Mouse (Mus musculus): ENCODE data around the gene Sac3d1. TPM values are rescaled to one million over a fixed set of nuclear protein-coding genes. Genes with fewer than 3 reads are reported as not detected.

The Sac3d1 gene
- total RNA-seq, 2 experiments from 2014 or later, result 19.3 to 22.4 TPM

- peak overlapping the region; percentile 50 for H3K4me3 ChIP-seq
- DNase-seq (ENCODE audit: extremely low spot score in 1 of 2, low spot score in 2 of 2), result peak; percentile 80 to 82
- peak overlapping the region; percentile 66 for H3K27ac ChIP-seq
- intact Hi-C loops (cut with DNase I), result no loop called here
- TF ChIP-seq CTCF (IDR thresholded peaks at IDR 0.05), result peak; percentile 91
These were observed 51.3 kb downstream of the Sac3d1 start for GRCm38 (mm10) chr19:6067011-6067723.

GRCm38 (mm10) chr19:6066571-6066970, 51.9 kb downstream of the Sac3d1 start:
- intact Hi-C loops (cut with DNase I), result no loop called here

More at GRCm38 (mm10) chr19:6066571-6066970, 51.9 kb downstream of the Sac3d1 start:
- H3K4me3 ChIP-seq, result peak overlapping the region; percentile 50
- no peak for DNase-seq (ENCODE audit: extremely low spot score in 1 of 2, low spot score in 2 of 2)
- no peak for TF ChIP-seq CTCF (IDR thresholded peaks at IDR 0.05)
- H3K27ac ChIP-seq, result peak overlapping the region; percentile 66

Other genes starting within 250 kb of the Sac3d1 start
- 10 to 100 TPM; 10.1 to 13.4 TPM for gene Frmd8, start 243.4 kb downstream of the Sac3d1 start, total RNA-seq (2021)
- 1 to 10 TPM; 2.5 to 2.7 TPM for gene Slc25a45, start 240.8 kb downstream of the Sac3d1 start, total RNA-seq (2021)
- gene Tigd3, start 224.5 kb downstream of the Sac3d1 start, total RNA-seq (2021), result 1 to 10 TPM; 4.3 to 4.7 TPM
- 100 to 1,000 TPM in 1 of 2 experiments, 10 to 100 TPM in 1; 94.8 to 100 TPM for gene Dpf2, start 205.6 kb downstream of the Sac3d1 start, total RNA-seq (2021)
- 1 to 10 TPM; 4.7 to 4.9 TPM for gene Cdc42ep2, start 193.8 kb downstream of the Sac3d1 start, total RNA-seq (2021)
- 1 to 10 TPM; 5.0 to 6.4 TPM for gene Pola2, start 154.4 kb downstream of the Sac3d1 start, total RNA-seq (2021)
- gene Slc22a20, start 132.5 kb downstream of the Sac3d1 start, total RNA-seq (2021), result not detected
- gene Capn1, start 102.8 kb downstream of the Sac3d1 start, total RNA-seq (2021), result 10 to 100 TPM; 20.8 to 23.1 TPM
- 10 to 100 TPM; 45.7 to 45.8 TPM for gene Syvn1, start 72.1 kb downstream of the Sac3d1 start, total RNA-seq (2021)
- gene Mrpl49, start 60.9 kb downstream of the Sac3d1 start, total RNA-seq (2021), result 10 to 100 TPM; 40.9 to 41.3 TPM
- gene Fau, start 60.8 kb downstream of the Sac3d1 start, total RNA-seq (2021), result 100 to 1,000 TPM; 663 to 678 TPM
- gene Znhit2, start 57.5 kb downstream of the Sac3d1 start, total RNA-seq (2021), result 10 to 100 TPM; 33.9 to 39.1 TPM
- 10 to 100 TPM; 26.9 to 30.4 TPM for gene Tm7sf2, start 50.3 kb downstream of the Sac3d1 start, total RNA-seq (2021)
- 100 to 1,000 TPM in 1 of 2 experiments, 10 to 100 TPM in 1; 85.3 to 101 TPM for gene Vps51, start 41.4 kb downstream of the Sac3d1 start, total RNA-seq (2021)
- not detected for gene Tmem262, start 38.6 kb downstream of the Sac3d1 start, total RNA-seq (2021)
- under 1 TPM in 1 of 2 experiments, not detected in 1; 0.54 TPM for gene Gm28374, start 36.4 kb downstream of the Sac3d1 start, total RNA-seq (2021)
- gene Zfpl1, start 33.7 kb downstream of the Sac3d1 start, total RNA-seq (2021), result 10 to 100 TPM; 41.8 to 45.8 TPM
- not detected for gene Cdca5, start 33.7 kb downstream of the Sac3d1 start, total RNA-seq (2021)
- gene AC131692.1, start 24.2 kb downstream of the Sac3d1 start, total RNA-seq (2021), result not detected
- not detected for gene Naaladl1, start 12.9 kb downstream of the Sac3d1 start, total RNA-seq (2021)
- 10 to 100 TPM; 41.9 to 43.1 TPM for gene Snx15, start 9.7 kb upstream of the Sac3d1 start, total RNA-seq (2021)
- gene Batf2, start 22.3 kb upstream of the Sac3d1 start, total RNA-seq (2021), result under 1 TPM; 0.26 to 0.84 TPM
- gene Arl2, start 22.9 kb upstream of the Sac3d1 start, total RNA-seq (2021), result 10 to 100 TPM; 74.2 to 82.3 TPM
- gene Majin, start 65.7 kb upstream of the Sac3d1 start, total RNA-seq (2021), result not detected
- gene Gpha2, start 107.7 kb upstream of the Sac3d1 start, total RNA-seq (2021), result not detected
- gene Ppp2r5b, start 117.2 kb upstream of the Sac3d1 start, total RNA-seq (2021), result 100 to 1,000 TPM; 149 to 158 TPM
- gene Atg2a, start 123.0 kb upstream of the Sac3d1 start, total RNA-seq (2021), result 10 to 100 TPM; 37.4 to 40.1 TPM
- 10 to 100 TPM; 36.4 to 43.5 TPM for gene Ehd1, start 158.1 kb upstream of the Sac3d1 start, total RNA-seq (2021)
- 1 to 10 TPM; 3.4 to 4.1 TPM for gene Cdc42bpg, start 187.8 kb upstream of the Sac3d1 start, total RNA-seq (2021)
- gene Men1, start 216.3 kb upstream of the Sac3d1 start, total RNA-seq (2021), result 10 to 100 TPM; 64.7 to 72.5 TPM
- 100 to 1,000 TPM in 1 of 2 experiments, 10 to 100 TPM in 1; 94.9 to 108 TPM for gene Map4k2, start 222.5 kb upstream of the Sac3d1 start, total RNA-seq (2021)
- gene Sf1, start 245.0 kb upstream of the Sac3d1 start, total RNA-seq (2021), result 100 to 1,000 TPM; 208 to 212 TPM